Mouse (Mus musculus) stomach, embryonic 15.5 days (tissue): Measurements from ENCODE around the gene Cdh5. TPM values are rescaled to one million over a fixed set of nuclear protein-coding genes. Genes with fewer than 3 reads are reported as not detected.

Experiments
- ATAC-seq: fragments of 200-750 bp; cut with Nextera tagmentation; 2 replicates; pipeline ENCODE4 v1.8.0; 2017; ENCODE audit warnings: low read depth, moderate number of reproducible peaks, moderate TSS enrichment; ENCODE audit not compliant: insufficient read depth, low FRiP score
- H3K27ac ChIP-seq: fragments of 300-500 bp; sonication (generic); 2 replicates; pipeline ENCODE4 v1.5.1; 2015; ENCODE audit warnings: mild to moderate bottlenecking, inconsistent platforms
- H3K27me3 ChIP-seq: fragments of 300-500 bp; sonication (generic); replicated peaks from 2 replicates; pipeline ENCODE4 v1.6.1; 2015; ENCODE audit warnings: inconsistent platforms
- H3K36me3 ChIP-seq: fragments of 300-500 bp; sonication (generic); 2 replicates; pipeline ENCODE4 v1.6.1; 2015; ENCODE audit warnings: inconsistent platforms
- H3K4me1 ChIP-seq: fragments of 300-500 bp; sonication (generic); 2 replicates; pipeline ENCODE4 v1.6.1; 2015; ENCODE audit warnings: inconsistent platforms
- H3K4me2 ChIP-seq: fragments of 300-500 bp; sonication (generic); 2 replicates; pipeline ENCODE4 v1.6.1; 2015; ENCODE audit warnings: mild to moderate bottlenecking, inconsistent platforms
- H3K4me3 ChIP-seq: fragments of 300-500 bp; sonication (generic); replicated peaks from 2 replicates; pipeline ENCODE4 v1.5.1; 2015; ENCODE audit warnings: inconsistent platforms
- H3K9ac ChIP-seq: fragments of 300-500 bp; sonication (generic); 2 replicates; pipeline ENCODE4 v1.6.1; 2015; ENCODE audit warnings: inconsistent platforms
- H3K9me3 ChIP-seq: fragments of 300-500 bp; sonication (generic); 2 replicates; pipeline ENCODE4 v1.6.1; 2016; ENCODE audit warnings: inconsistent platforms
- WGBS: fragments of 180-500 bp; shearing (Covaris S2); methylation state at CpG from one replicate; pipeline ENCODE4 v1.1.7; 2015; 5-methylcytosine and 5-hydroxymethylcytosine counted together
- polyA plus RNA-seq: library from polyadenylated mRNA; unstranded; fragments of >200 nt; fragmentation: Nextera tagmentation; extraction: Ambion mirVana; gene quantifications from 2 replicates; pipeline ENCODE4 v1.2.1, GENCODE M21; 2015

Cdh5 gene
- polyA plus RNA-seq, 1 experiment from 2014 or later, result 27.0 TPM

- no peaks in the 10 kb centered on the region for H3K27me3 ChIP-seq
- H3K4me3 ChIP-seq, result no peak overlapping the region
- no peak overlapping the region for H3K4me2 ChIP-seq
- no peaks in the 10 kb centered on the region for H3K4me1 ChIP-seq
- H3K9me3 ChIP-seq, result no peaks in the 10 kb centered on the region
- H3K36me3 ChIP-seq, result no peaks in the 10 kb centered on the region
- H3K27ac ChIP-seq, result no peak overlapping the region
- no peak overlapping the region for H3K9ac ChIP-seq
- ATAC-seq, result no peak
- 75% methylated on average over 5 of the region's 5 CpGs for WGBS
Observed at GRCm38 (mm10) chr8:104124534-104124933, 23.1 kb downstream of the Cdh5 start.

- WGBS, result 54% methylated on average over 4 of the region's 4 CpGs
- H3K36me3 ChIP-seq, result no peaks in the 10 kb centered on the region
- H3K4me2 ChIP-seq, result no peak overlapping the region
- no peak overlapping the region for H3K27ac ChIP-seq
- no peaks in the 10 kb centered on the region for H3K27me3 ChIP-seq
- H3K4me1 ChIP-seq, result no peaks in the 10 kb centered on the region
- no peaks in the 10 kb centered on the region for H3K9me3 ChIP-seq
- ATAC-seq, result no peak
- H3K4me3 ChIP-seq, result no peak overlapping the region
- no peak overlapping the region for H3K9ac ChIP-seq
Observed at GRCm38 (mm10) chr8:104127160-104127883, 25.9 kb downstream of the Cdh5 start.

GRCm38 (mm10) chr8:104130916-104131315, 29.5 kb downstream of the Cdh5 start:
- no peaks in the 10 kb centered on the region for H3K4me1 ChIP-seq
- no peak overlapping the region for H3K9ac ChIP-seq
- no peaks in the 10 kb centered on the region for H3K36me3 ChIP-seq
- no peak overlapping the region for H3K4me2 ChIP-seq
- no peak for ATAC-seq
- no peak overlapping the region for H3K4me3 ChIP-seq
- WGBS, result 94% methylated on average over 9 of the region's 9 CpGs
- no peak overlapping the region for H3K27ac ChIP-seq
- no peaks in the 10 kb centered on the region for H3K9me3 ChIP-seq
- no peaks in the 10 kb centered on the region for H3K27me3 ChIP-seq

- Histone ChIP-seq H3K4me3 (no peak overlapping the region), H3K9me3 (no peaks in the 10 kb centered on the region), H3K27me3 (no peaks in the 10 kb centered on the region), H3K4me2 (no peak overlapping the region), H3K9ac (no peak overlapping the region), H3K36me3 (no peaks in the 10 kb centered on the region), H3K27ac (no peak overlapping the region), H3K4me1 (no peaks in the 10 kb centered on the region)
- WGBS, result 70% methylated on average over 7 of the region's 7 CpGs
- ATAC-seq, result no peak
Observed at GRCm38 (mm10) chr8:104131414-104131975, 30.1 kb downstream of the Cdh5 start.

GRCm38 (mm10) chr8:104134521-104134920, 33.1 kb downstream of the Cdh5 start:
- ATAC-seq, result no peak
- H3K27ac ChIP-seq, result no peak overlapping the region
- H3K4me3 ChIP-seq, result no peak overlapping the region
- no peak overlapping the region for H3K9ac ChIP-seq
- H3K9me3 ChIP-seq, result no peaks in the 10 kb centered on the region
- WGBS, result 89% methylated on average over 8 of the region's 8 CpGs
- H3K4me2 ChIP-seq, result no peak overlapping the region
- H3K27me3 ChIP-seq, result no peaks in the 10 kb centered on the region
- H3K36me3 ChIP-seq, result no peaks in the 10 kb centered on the region
- H3K4me1 ChIP-seq, result no peaks in the 10 kb centered on the region

- WGBS, result 83% methylated on average over 3 of the region's 3 CpGs
- Histone ChIP-seq H3K36me3 (no peaks in the 10 kb centered on the region), H3K9ac (no peak overlapping the region), H3K4me1 (no peaks in the 10 kb centered on the region), H3K27ac (no peak overlapping the region), H3K4me3 (no peak overlapping the region), H3K4me2 (no peak overlapping the region), H3K9me3 (no peaks in the 10 kb centered on the region), H3K27me3 (no peaks in the 10 kb centered on the region)
- ATAC-seq, result no peak
Observed at GRCm38 (mm10) chr8:104136277-104136676, 34.9 kb downstream of the Cdh5 start.

- Histone ChIP-seq H3K9me3 (no peaks in the 10 kb centered on the region), H3K4me2 (no peak overlapping the region), H3K27me3 (no peaks in the 10 kb centered on the region), H3K4me1 (no peaks in the 10 kb centered on the region), H3K9ac (no peak overlapping the region), H3K27ac (no peak overlapping the region), H3K36me3 (no peaks in the 10 kb centered on the region), H3K4me3 (no peak overlapping the region)
- WGBS, result 81% methylated on average over 5 of the region's 5 CpGs
- ATAC-seq, result no peak
Observed at GRCm38 (mm10) chr8:104137636-104138035, 36.2 kb downstream of the Cdh5 start.

GRCm38 (mm10) chr8:104140611-104141010, 39.2 kb downstream of the Cdh5 start:
- no peak overlapping the region for H3K27ac ChIP-seq
- H3K4me1 ChIP-seq, result no peaks in the 10 kb centered on the region
- no peak overlapping the region for H3K4me3 ChIP-seq
- H3K9ac ChIP-seq, result no peak overlapping the region
- no peak for ATAC-seq
- no peaks in the 10 kb centered on the region for H3K36me3 ChIP-seq
- H3K4me2 ChIP-seq, result no peak overlapping the region
- H3K9me3 ChIP-seq, result no peaks in the 10 kb centered on the region
- no peaks in the 10 kb centered on the region for H3K27me3 ChIP-seq
- 87% methylated on average over 13 of the region's 13 CpGs for WGBS

GRCm38 (mm10) chr8:104142415-104142814, 41.0 kb downstream of the Cdh5 start:
- H3K27me3 ChIP-seq, result no peaks in the 10 kb centered on the region
- H3K4me3 ChIP-seq, result no peak overlapping the region
- ATAC-seq, result no peak
- peaks cover 2% of the 10 kb centered on the region; the same call in 1 of the 2 replicates for H3K4me1 ChIP-seq
- H3K9ac ChIP-seq, result no peak overlapping the region
- no peaks in the 10 kb centered on the region for H3K36me3 ChIP-seq
- no peak overlapping the region for H3K4me2 ChIP-seq
- H3K27ac ChIP-seq, result no peak overlapping the region
- WGBS, result 84% methylated on average over 25 of the region's 25 CpGs
- H3K9me3 ChIP-seq, result no peaks in the 10 kb centered on the region

- Histone ChIP-seq H3K27ac (no peak overlapping the region), H3K9me3 (no peaks in the 10 kb centered on the region), H3K27me3 (no peaks in the 10 kb centered on the region), H3K9ac (no peak overlapping the region), H3K36me3 (no peaks in the 10 kb centered on the region), H3K4me3 (no peak overlapping the region), H3K4me2 (no peak overlapping the region), H3K4me1 (peaks cover 2% of the 10 kb centered on the region; the same call in 1 of the 2 replicates)
- WGBS, result 70% methylated on average over 4 of the region's 4 CpGs
- no peak for ATAC-seq
Observed at GRCm38 (mm10) chr8:104143379-104143778, 42.0 kb downstream of the Cdh5 start.

GRCm38 (mm10) chr8:104144434-104145216, 43.2 kb downstream of the Cdh5 start:
- WGBS, result 67% methylated on average over 13 of the region's 13 CpGs
- no peak overlapping the region for H3K4me3 ChIP-seq
- no peak overlapping the region for H3K4me2 ChIP-seq
- H3K27ac ChIP-seq, result no peak overlapping the region
- H3K4me1 ChIP-seq, result peaks cover 2% of the 10 kb centered on the region; the same call in 1 of the 2 replicates
- H3K36me3 ChIP-seq, result no peaks in the 10 kb centered on the region
- H3K9me3 ChIP-seq, result no peaks in the 10 kb centered on the region
- no peak for ATAC-seq
- no peak overlapping the region for H3K9ac ChIP-seq
- H3K27me3 ChIP-seq, result no peaks in the 10 kb centered on the region
